Comparison of ENCODE assay signal across 8 mouse cellular contexts in genomic region chr11:83409087-83409754, GRCm38 (mm10). TPM values are rescaled to one million over a fixed set of nuclear protein-coding genes. Genes with fewer than 3 reads are reported as not detected.
DNase-seq lines count a peak whose midpoint lies in the region; ATAC-seq and TF ChIP-seq lines count a peak whose summit lies in the region.

Gene Rasl10b (plus strand): TSS chr11:83409137.

- no peaks in the 10 kb centered on the region for H3K4me1 ChIP-seq in bone marrow macrophage, adult 2 months (ENCODE audit: control insufficient read depth, insufficient read depth, low read length)
- peaks cover 22% of the 10 kb centered on the region for H3K4me1 ChIP-seq in forebrain, embryonic 10.5 days
- H3K4me1 ChIP-seq in hindbrain, embryonic 14.5 days (replicated peaks; ENCODE audit: control insufficient read depth, insufficient read depth, low read length) = peaks cover 12% of the 10 kb centered on the region; the same call in 1 of the 2 replicates
- peaks cover 8% of the 10 kb centered on the region; the same call in 1 of the 2 replicates for H3K4me1 ChIP-seq in midbrain, postnatal 0 days (ENCODE audit: insufficient read depth, low read length)

- no peaks in the 10 kb centered on the region for H3K9me3 ChIP-seq in forebrain, embryonic 10.5 days
- no peaks in the 10 kb centered on the region for H3K9me3 ChIP-seq in hindbrain, embryonic 14.5 days (ENCODE audit: control insufficient read depth, low read length)
- H3K9me3 ChIP-seq in midbrain, postnatal 0 days (ENCODE audit: low read length) = no peaks in the 10 kb centered on the region

- peak within 1 kb of the TSS; percentile 95 for H3K27ac ChIP-seq in layer of hippocampus, adult 2 months
- no peak within 1 kb of the TSS for H3K27ac ChIP-seq in bone marrow macrophage, adult 2 months (ENCODE audit: insufficient read depth, low read depth, low read length)
- H3K27ac ChIP-seq in forebrain, embryonic 10.5 days = peak within 1 kb of the TSS; percentile 88
- peak within 1 kb of the TSS; percentile 49; the same call in 1 of the 2 replicates for H3K27ac ChIP-seq in hindbrain, embryonic 14.5 days
- 0 out of 2 replicates have a peak within 1 kb of the TSS, but pooled peaks have one; percentile 18 for H3K27ac ChIP-seq in midbrain, postnatal 0 days (ENCODE audit: low read depth, low read length)

- ATAC-seq in hindbrain, embryonic 14.5 days (ENCODE audit: low FRiP score) = peak; percentile 81
- ATAC-seq in midbrain, postnatal 0 days (ENCODE audit: low FRiP score) = peak; percentile 72

- intact Hi-C loops in left cerebral cortex, postnatal 36 days (cut with DNase I) = no loop called here

- 2% methylated on average over 43 of the region's 44 CpGs for WGBS in forebrain, embryonic 10.5 days
- 1% methylated on average over 23 of the region's 44 CpGs for WGBS in hindbrain, embryonic 14.5 days
- 1% methylated on average over 25 of the region's 44 CpGs for WGBS in midbrain, postnatal 0 days

- peak in 1 of 2 experiments; percentile 49 for DNase-seq in layer of hippocampus, adult 2 months (ENCODE audit: low spot score in 2 of 2)
- no peak for DNase-seq in layer of hippocampus, adult 9-11 months
- DNase-seq in forebrain, embryonic 10.5 days (ENCODE audit: extremely low spot score, low spot score) = peak; percentile 41
- peak; percentile 66 for DNase-seq in hindbrain, embryonic 14.5 days (ENCODE audit: low spot score)
- peak in 1 of 2 experiments; percentile 66 for DNase-seq in left cerebral cortex, postnatal 36 days (ENCODE audit: low spot score in 2 of 2)
- peak; percentile 60 for DNase-seq in midbrain, postnatal 0 days (ENCODE audit: low spot score)
- no peak for DNase-seq in urinary bladder, adult 2 months (ENCODE audit: low spot score)

- peaks cover 53% of the 10 kb centered on the region for H3K27me3 ChIP-seq in forebrain, embryonic 10.5 days (ENCODE audit: poor library complexity, severe bottlenecking)
- no peaks in the 10 kb centered on the region for H3K27me3 ChIP-seq in hindbrain, embryonic 14.5 days (ENCODE audit: control insufficient read depth, insufficient read depth, low read length)
- H3K27me3 ChIP-seq in midbrain, postnatal 0 days (ENCODE audit: insufficient read depth, low read length) = no peaks in the 10 kb centered on the region

- peaks cover 5% of the 10 kb centered on the region for H3K36me3 ChIP-seq in forebrain, embryonic 10.5 days (replicated peaks)
- no peaks in the 10 kb centered on the region for H3K36me3 ChIP-seq in hindbrain, embryonic 14.5 days (replicated peaks; ENCODE audit: control insufficient read depth, insufficient read depth)
- peaks cover 3% of the 10 kb centered on the region; the same call in 1 of the 2 replicates for H3K36me3 ChIP-seq in midbrain, postnatal 0 days (ENCODE audit: insufficient read depth, low read length)

- H3K4me3 ChIP-seq in layer of hippocampus, adult 2 months = peak within 1 kb of the TSS; percentile 78
- H3K4me3 ChIP-seq in bone marrow macrophage, adult 2 months (ENCODE audit: insufficient read depth, low read length) = peak within 1 kb of the TSS; percentile 30
- H3K4me3 ChIP-seq in forebrain, embryonic 10.5 days = peak within 1 kb of the TSS; percentile 85
- peak within 1 kb of the TSS; percentile 77 for H3K4me3 ChIP-seq in hindbrain, embryonic 14.5 days (replicated peaks; ENCODE audit: low read length)
- peak within 1 kb of the TSS; percentile 93 for H3K4me3 ChIP-seq in midbrain, postnatal 0 days (ENCODE audit: low read depth, low read length)

- TF ChIP-seq POLR2A in bone marrow macrophage, adult 2 months (IDR thresholded peaks at IDR 0.05; ENCODE audit: borderline replicate concordance, low read depth, low read length) = no peak

- peak within 1 kb of the TSS; percentile 89 for H3K9ac ChIP-seq in hindbrain, embryonic 14.5 days
- peak within 1 kb of the TSS; percentile 86 for H3K9ac ChIP-seq in midbrain, postnatal 0 days (replicated peaks; ENCODE audit: low read length, poor library complexity, severe bottlenecking)

- H3K4me2 ChIP-seq in hindbrain, embryonic 14.5 days (replicated peaks) = peak within 1 kb of the TSS; percentile 69
- peak within 1 kb of the TSS; percentile 91 for H3K4me2 ChIP-seq in midbrain, postnatal 0 days (ENCODE audit: low read depth, low read length, poor library complexity, severe bottlenecking)

- TF ChIP-seq CTCF in layer of hippocampus, adult 2 months (conservative IDR thresholded peaks at IDR 0.05) = no peak
- TF ChIP-seq CTCF in bone marrow macrophage, adult 2 months (IDR thresholded peaks at IDR 0.05; ENCODE audit: low read depth, low read length) = no peak
- no peak for TF ChIP-seq CTCF in midbrain, postnatal 0 days (IDR thresholded peaks at IDR 0.05)

RNA-seq across cellular contexts. Expression of gene Rasl10b, which starts in this region (rescaled TPM):
- 100 to 1,000 TPM; 229 to 234 TPM for total RNA-seq in layer of hippocampus, adult 2 months (2021)
- polyA plus RNA-seq in bone marrow macrophage, adult 2 months (2012; ENCODE audit: insufficient read depth, insufficient read length, missing spikeins) = not detected in 2 replicates
- polyA plus RNA-seq in forebrain, embryonic 10.5 days (2016; fragmentation: Nextera tagmentation; extraction: Ambion mirVana) = 2.7 and 3.1 TPM in 2 replicates
- polyA plus RNA-seq in hindbrain, embryonic 14.5 days (2014; fragmentation: Nextera tagmentation; extraction: Ambion mirVana) = 27.1 and 28.6 TPM in 2 replicates
- total RNA-seq in left cerebral cortex, postnatal 36 days (2021) = 100 to 1,000 TPM; 255 to 263 TPM
- 110 and 126 TPM in 2 replicates for total RNA-seq in midbrain, postnatal 0 days (2014; rRNA removed)
- polyA plus RNA-seq in midbrain, postnatal 0 days (2015; fragmentation: Nextera tagmentation; extraction: Ambion mirVana) = 43.9 and 44.3 TPM in 2 replicates
- polyA plus RNA-seq in urinary bladder, adult 2 months (2012; rRNA removed) = 0.25 and 0.59 TPM in 2 replicates

Comparison
In these comparisons a context has a peak if more than half of its experiments do, and no peak if none do; other contexts are left out.
1. DNase-seq: peak in forebrain, embryonic 10.5 days (single experiment), hindbrain, embryonic 14.5 days (single experiment) and midbrain, postnatal 0 days (single experiment); none in layer of hippocampus, adult 9-11 months (single experiment) and urinary bladder, adult 2 months (single experiment).
2. H3K4me3 ChIP-seq: peak in every context shown above with its lines; median percentile 93 in midbrain, postnatal 0 days; 85 in forebrain, embryonic 10.5 days; 78 in layer of hippocampus, adult 2 months; 77 in hindbrain, embryonic 14.5 days; 30 in bone marrow macrophage, adult 2 months.